Mouse (Mus musculus): ENCODE data around the gene Cadm1. TPM values are rescaled to one million over a fixed set of nuclear protein-coding genes. Genes with fewer than 3 reads are reported as not detected.

Gene Cadm1
- total RNA-seq, 2 experiments from 2014 or later, result 60.4 to 67.9 TPM

GRCm38 (mm10) chr9:47856311-47856710 is 326.3 kb downstream of the Cadm1 start:
- DNase-seq (ENCODE audit: low spot score in 2 of 2), result no peak

DNA sequence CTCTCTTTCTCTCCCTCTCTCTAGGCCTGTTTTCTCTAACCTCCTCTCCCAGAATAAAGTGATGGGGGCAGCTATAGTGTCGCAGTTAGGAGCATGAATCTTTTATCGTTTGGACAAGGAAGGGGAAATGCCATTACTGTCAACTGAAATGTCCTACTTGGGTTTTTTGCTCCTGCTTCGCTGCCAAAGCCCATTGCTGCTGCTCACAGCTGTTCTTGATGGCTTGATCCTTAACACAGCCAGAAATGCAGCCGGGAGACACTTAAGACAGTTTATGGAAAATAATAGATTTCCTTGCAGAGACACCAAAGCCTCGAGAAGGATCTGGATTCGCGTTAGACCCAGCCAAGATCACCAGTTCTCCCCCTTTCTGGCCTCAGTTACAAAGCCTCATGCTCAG is 327.3 kb downstream of the Cadm1 start:
- DNase-seq (ENCODE audit: low spot score in 2 of 2), result no peak

DNA sequence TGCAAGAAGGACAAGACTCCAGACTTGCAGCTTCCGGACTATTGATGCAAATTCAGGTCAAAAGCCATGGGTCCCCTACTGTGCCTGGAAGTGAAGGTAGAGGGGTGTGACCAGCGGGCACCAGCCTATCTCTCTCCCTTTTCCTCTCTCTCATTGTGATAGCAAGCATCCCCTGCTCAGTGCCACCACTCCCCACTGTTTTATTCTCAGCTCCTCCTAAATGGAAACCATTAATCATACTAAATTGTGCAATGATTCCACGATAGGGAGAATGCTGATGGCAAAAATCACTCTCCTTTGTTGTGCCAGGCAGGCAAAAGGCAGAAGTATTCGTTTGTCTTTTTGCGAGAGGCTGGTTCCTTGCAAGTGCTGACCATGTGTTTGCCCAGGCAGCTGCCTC is 328.2 kb downstream of the Cadm1 start:
- DNase-seq (ENCODE audit: low spot score in 2 of 2), result no peak

DNA sequence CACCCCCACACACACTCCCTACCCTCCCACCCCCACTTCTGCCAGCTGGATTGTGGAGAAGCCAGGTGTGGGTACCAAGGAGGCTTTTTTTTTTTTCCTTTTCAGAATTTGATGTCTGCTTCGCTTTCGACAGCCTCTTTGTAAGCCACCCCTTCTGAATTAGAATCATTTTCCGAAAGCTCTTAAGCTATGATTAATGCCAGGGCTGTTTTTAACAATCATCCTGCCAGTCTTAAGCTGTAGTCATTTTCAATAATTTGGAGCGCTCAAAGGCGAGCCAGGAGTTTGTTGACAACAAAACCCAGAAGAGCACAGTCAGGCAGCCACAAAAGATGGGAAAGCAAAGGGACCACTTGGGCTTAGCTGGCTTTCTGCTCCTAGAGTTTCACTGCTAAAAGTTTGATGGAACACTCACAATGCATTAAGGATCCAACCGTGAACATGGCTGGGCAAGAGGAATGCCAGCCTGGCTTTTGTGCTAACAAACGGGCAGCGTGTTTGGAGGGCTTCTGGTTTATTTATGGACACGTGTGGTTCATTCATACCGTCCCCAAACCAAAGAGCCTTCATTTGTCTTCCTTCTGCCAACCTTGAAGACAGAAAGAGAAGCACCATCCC is 328.9 kb downstream of the Cadm1 start:
- DNase-seq (ENCODE audit: low spot score in 2 of 2), result no peak

DNA sequence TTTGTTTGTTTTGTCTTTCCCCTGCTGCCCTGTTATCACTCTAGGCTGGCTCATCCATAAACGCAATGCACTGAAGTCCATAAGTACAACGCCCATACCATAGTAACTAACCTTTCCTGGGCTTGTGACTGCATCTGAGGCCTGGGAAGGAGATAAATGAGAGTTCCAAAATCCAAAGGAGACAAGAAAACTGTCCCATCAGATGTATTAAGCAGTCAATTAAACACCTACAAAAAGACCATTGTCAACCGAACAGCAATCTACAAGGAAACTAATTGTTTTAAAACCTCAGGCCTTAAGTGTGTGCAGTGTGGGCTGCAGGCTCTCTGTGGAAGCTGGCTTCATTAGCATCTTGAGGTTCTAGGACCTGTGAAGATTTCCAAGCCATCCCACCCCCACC is 331.0 kb downstream of the Cadm1 start:
- no peak for DNase-seq (ENCODE audit: low spot score in 2 of 2)

DNA sequence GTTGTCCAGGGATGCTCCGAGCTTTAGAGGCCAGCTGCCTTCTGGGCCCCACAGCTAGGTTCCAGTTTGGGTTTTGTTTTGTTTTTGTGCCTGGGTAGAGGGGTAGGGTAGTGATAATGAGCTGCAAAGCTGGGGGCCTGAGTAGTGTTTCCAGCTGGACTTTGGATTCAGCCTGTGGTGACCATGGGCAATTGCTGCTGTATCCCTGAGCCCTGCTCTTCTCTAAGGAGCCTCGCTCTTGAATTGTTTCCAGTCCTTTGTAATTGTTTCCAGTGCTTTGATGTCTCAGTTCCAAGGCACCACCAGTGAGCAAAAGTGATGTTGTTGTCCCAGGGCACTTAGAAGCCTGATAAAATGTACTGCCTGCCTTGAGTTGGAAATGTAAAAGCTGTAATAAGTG is 331.8 kb downstream of the Cadm1 start:
- DNase-seq (ENCODE audit: low spot score in 2 of 2), result no peak

DNA sequence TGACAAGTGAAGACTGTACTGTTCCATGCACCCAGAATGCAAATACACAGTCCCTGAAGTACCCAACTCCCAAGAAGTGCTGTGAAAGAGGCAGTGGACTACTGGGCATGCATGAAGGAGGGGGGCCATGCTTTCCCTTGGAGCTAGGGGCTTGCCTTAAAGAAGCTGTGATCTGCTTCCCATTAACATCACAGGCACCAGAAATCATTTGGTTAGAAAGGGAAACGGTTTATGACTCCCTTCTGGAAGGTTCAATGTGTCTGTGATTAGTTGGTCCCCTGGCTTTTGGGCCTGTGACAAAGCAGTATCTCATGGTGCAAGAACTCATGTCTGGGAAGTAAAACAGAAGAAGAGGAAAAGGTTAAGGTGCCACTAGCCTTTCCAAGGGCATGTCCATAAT is 336.0 kb downstream of the Cadm1 start:
- no peak for DNase-seq (ENCODE audit: low spot score in 2 of 2)

- DNase-seq (ENCODE audit: low spot score in 2 of 2), result no peak
These were observed 337.5 kb downstream of the Cadm1 start for GRCm38 (mm10) chr9:47867474-47867873.

GRCm38 (mm10) chr9:47869661-47870060 is 339.7 kb downstream of the Cadm1 start:
- no peak for DNase-seq (ENCODE audit: low spot score in 2 of 2)

DNA sequence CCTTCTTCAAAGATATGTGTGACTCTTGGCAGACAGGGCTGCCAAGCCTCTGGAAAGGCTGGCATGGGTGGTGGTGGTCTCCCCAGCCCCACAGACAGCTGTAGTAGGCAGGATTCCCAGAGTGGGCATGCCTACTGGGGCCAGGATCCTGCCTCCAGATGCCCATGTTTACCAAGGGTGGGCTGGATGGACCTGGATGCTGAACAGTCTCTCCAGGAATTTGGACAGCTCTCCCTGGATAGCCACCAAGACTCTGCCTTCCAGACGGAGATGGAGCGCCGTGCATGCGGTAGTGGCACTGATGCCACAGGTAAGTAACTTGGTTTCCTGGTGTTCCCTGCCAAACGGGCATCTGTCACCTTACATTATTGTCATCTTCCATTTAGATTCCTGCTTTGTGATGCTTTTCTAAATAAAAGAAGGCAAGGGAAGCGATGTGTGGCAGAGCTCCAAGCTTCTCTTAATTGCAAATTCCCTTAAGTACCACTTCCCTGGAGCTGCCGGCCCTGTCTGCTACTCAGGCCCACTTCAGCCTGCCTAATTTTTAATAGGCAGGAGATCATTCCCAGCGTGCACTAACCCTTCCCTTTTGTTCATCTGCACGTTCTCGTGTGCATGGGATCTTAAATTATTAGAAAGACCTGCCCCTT is 346.7 kb downstream of the Cadm1 start:
- DNase-seq (ENCODE audit: low spot score in 2 of 2), result no peak

DNA sequence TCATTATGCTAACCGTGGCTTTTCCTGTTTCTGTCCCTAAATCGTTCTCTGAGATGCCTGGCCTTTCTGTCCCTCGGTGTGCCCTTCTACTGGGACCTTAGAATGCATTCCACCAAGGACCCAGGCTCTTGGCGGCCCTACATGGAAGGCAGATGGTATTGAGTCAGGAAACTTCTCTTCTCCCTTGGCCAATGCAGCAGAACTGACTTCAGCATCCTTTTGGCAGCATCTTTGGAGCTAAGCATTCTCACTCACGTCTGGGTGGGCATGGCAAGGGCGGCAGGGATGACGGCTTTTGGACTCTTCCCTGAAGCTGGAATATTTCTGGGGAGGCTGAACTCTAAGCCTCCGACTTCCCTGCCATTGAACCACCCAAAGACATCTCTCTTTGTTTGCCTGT is 350.2 kb downstream of the Cadm1 start:
- DNase-seq (ENCODE audit: low spot score in 2 of 2), result no peak

GRCm38 (mm10) chr9:47882372-47882771 is 352.4 kb downstream of the Cadm1 start:
- DNase-seq (ENCODE audit: low spot score in 2 of 2), result no peak

DNA sequence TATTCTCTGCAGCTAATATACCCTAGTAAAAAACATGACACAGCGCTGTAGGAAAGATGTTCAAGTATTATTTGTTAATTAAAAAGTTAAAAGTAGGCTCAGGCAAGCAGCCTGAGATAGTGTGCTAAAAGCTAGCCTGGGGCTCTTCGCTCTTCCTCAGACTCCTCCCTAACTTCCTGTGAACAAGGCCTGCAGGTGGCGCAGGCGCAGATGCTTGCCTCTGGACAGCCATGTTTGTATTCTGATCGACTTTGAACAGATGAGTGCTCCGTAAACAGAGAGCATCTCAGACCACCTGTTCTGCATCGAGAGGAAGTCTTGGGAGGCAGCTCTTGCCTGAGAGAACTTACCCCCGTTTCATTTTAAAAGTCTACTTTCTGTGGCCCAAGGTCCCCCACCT is 361.7 kb downstream of the Cadm1 start:
- no peak for DNase-seq (ENCODE audit: low spot score in 2 of 2)

GRCm38 (mm10) chr9:47892995-47893394 is 363.0 kb downstream of the Cadm1 start:
- DNase-seq (ENCODE audit: low spot score in 2 of 2), result no peak

DNA sequence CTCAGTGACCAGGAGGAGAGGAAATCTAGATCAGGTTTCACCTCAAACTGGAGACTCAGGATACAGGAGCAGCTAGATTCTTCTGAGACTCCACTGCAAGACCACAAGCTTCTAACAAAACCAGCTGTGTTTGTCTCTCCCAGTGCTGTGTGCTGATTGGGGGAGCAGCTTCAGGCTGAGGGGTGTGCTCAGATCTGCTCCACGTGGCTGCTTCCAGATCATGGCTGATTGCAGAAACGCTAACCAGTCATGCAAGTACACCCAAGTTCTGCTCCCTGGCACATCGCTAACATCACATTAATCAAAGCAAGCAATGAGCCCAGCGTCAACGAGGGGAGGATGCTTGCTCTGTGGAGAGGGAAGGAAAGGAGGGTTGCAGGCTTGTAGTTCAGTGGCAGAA is 364.1 kb downstream of the Cadm1 start:
- no peak for DNase-seq (ENCODE audit: low spot score in 2 of 2)

GRCm38 (mm10) chr9:47894661-47895060 is 364.7 kb downstream of the Cadm1 start:
- no peak for DNase-seq (ENCODE audit: low spot score in 2 of 2)

DNA sequence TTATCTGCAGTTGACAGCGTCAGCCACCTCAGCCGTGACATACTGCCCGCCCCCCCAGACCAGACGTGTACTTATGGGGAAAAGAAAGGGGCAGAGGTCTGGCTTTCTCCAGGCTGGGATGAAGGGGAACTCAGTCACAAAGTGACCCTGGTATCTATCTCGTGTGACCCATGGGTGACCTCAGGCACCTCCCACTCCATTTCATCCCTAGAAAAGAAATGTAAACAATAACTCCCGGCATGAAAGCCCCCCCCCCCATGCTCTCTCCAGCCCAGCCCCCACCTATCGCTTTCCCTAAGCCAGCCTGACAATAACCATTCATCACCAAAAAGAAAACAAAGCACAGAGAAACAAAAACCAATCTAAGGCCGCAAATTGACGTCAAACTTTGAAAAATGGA is 365.1 kb downstream of the Cadm1 start:
- no peak for DNase-seq (ENCODE audit: low spot score in 2 of 2)

GRCm38 (mm10) chr9:47900734-47901133 is 370.8 kb downstream of the Cadm1 start:
- DNase-seq (ENCODE audit: low spot score in 2 of 2), result no peak

DNA sequence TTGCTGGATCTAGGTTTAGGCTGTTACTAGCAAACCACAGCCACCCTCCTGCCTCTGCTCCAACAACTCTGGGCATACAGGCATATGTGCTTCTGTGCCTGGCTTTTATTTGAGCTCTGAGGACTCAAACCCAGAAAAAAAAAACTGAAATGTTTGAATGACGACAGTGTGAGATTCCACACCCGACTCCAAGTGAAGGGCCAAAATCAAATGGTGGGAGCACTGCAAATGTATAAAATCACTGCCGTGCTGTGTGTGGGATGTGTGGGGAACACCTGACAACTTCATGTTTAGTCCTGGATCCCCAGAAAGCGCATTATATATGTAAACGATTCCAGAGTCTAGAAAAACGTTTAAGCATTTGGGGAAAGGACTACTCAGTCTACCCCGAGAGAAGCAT is 373.7 kb downstream of the Cadm1 start:
- no peak for DNase-seq (ENCODE audit: low spot score in 2 of 2)

- DNase-seq (ENCODE audit: low spot score in 2 of 2), result no peak
These were observed 374.5 kb downstream of the Cadm1 start for GRCm38 (mm10) chr9:47904339-47904922.

GRCm38 (mm10) chr9:47906521-47906920 is 376.5 kb downstream of the Cadm1 start:
- no peak for DNase-seq (ENCODE audit: low spot score in 2 of 2)
